Mouse (Mus musculus) heart, postnatal 0 days (tissue): Measurements from ENCODE around the gene Clec9a.

Experiments
- CTCF ChIP-seq: IDR thresholded peaks from 2 replicates; pipeline ENCODE4 v1.5.1; 2016; ENCODE audit warnings: antibody characterized with exemption, control low read depth, low read depth
- EP300 ChIP-seq: IDR thresholded peaks from 2 replicates; pipeline ENCODE4 v1.6.1; 2016; ENCODE audit warnings: antibody characterized with exemption, low read depth

GRCm38 (mm10) chr6:129365959-129366359 lies 42.7 kb upstream of the Clec9a start:
- peak; percentile 85 for TF ChIP-seq CTCF
- no peak for TF ChIP-seq EP300
